Mouse (Mus musculus): Measurements from ENCODE around the gene Gm49387.
A peak's percentile ranks its signal among the peaks of the same experiment; 100 is the strongest.
"Not testable (repeated sequence)": the region's sequence is repeated elsewhere in the genome, so short reads cannot be mapped to it uniquely, and the experiment has no call there.

Gene Gm49387

GRCm38 (mm10) chr14:31641506-31642155, 953 bp upstream of the Gm49387 start:
- no peak for DNase-seq (ENCODE audit: low read depth, low spot score)

GRCm38 (mm10) chr14:31640890-31641505, 320 bp upstream of the Gm49387 start, which contains the start of the genes Btd and Hacl1:
Gene Btd (plus strand): TSS chr14:31641028.
Gene Hacl1 (minus strand): TSS chr14:31641286.
- peak; percentile 76 for DNase-seq (ENCODE audit: low read depth, low spot score)

GRCm38 (mm10) chr14:31630677-31631076, 10.0 kb downstream of the Gm49387 start:
- no peak for DNase-seq (ENCODE audit: low read depth, low spot score)

- no peak for DNase-seq (ENCODE audit: low read depth, low spot score)
Observed at GRCm38 (mm10) chr14:31622748-31623147, 17.9 kb downstream of the Gm49387 start.

- no peak for DNase-seq (ENCODE audit: low read depth, low spot score)
Observed at GRCm38 (mm10) chr14:31620591-31621223, 20.0 kb downstream of the Gm49387 start.

- no peak for DNase-seq (ENCODE audit: low read depth, low spot score)
Observed at GRCm38 (mm10) chr14:31617997-31618396, 22.7 kb downstream of the Gm49387 start.

GRCm38 (mm10) chr14:31617204-31617603, 23.5 kb downstream of the Gm49387 start:
- DNase-seq (ENCODE audit: low read depth, low spot score): no peak

GRCm38 (mm10) chr14:31613671-31614070, 27.0 kb downstream of the Gm49387 start:
- DNase-seq (ENCODE audit: low read depth, low spot score): no peak

GRCm38 (mm10) chr14:31611986-31612385, 28.7 kb downstream of the Gm49387 start:
- DNase-seq (ENCODE audit: low read depth, low spot score): no peak

GRCm38 (mm10) chr14:31605514-31605913, 35.2 kb downstream of the Gm49387 start:
- DNase-seq (ENCODE audit: low read depth, low spot score): peak; percentile 33

- DNase-seq (ENCODE audit: low read depth, low spot score): no peak
Observed at GRCm38 (mm10) chr14:31604916-31605315, 35.8 kb downstream of the Gm49387 start.

- not testable (repeated sequence) for DNase-seq (ENCODE audit: low read depth, low spot score)
Observed at GRCm38 (mm10) chr14:31602616-31602979, 38.1 kb downstream of the Gm49387 start.

GRCm38 (mm10) chr14:31601908-31602615, 38.6 kb downstream of the Gm49387 start:
- DNase-seq (ENCODE audit: low read depth, low spot score): no peak

GRCm38 (mm10) chr14:31597446-31597845, 43.2 kb downstream of the Gm49387 start:
- no peak for DNase-seq (ENCODE audit: low read depth, low spot score)

GRCm38 (mm10) chr14:31596408-31596807, 44.3 kb downstream of the Gm49387 start:
- no peak for DNase-seq (ENCODE audit: low read depth, low spot score)

GRCm38 (mm10) chr14:31594693-31595092, 46.0 kb downstream of the Gm49387 start:
- DNase-seq (ENCODE audit: low read depth, low spot score): no peak

- no peak for DNase-seq (ENCODE audit: low read depth, low spot score)
Observed at GRCm38 (mm10) chr14:31593036-31593435, 47.6 kb downstream of the Gm49387 start.

GRCm38 (mm10) chr14:31591243-31591642, 49.4 kb downstream of the Gm49387 start, which contains the start of gene Colq:
Gene Colq (minus strand): TSS chr14:31591343.
- DNase-seq (ENCODE audit: low read depth, low spot score): no peak

- DNase-seq (ENCODE audit: low read depth, low spot score): no peak
Observed at GRCm38 (mm10) chr14:31586451-31586850, 54.2 kb downstream of the Gm49387 start.

GRCm38 (mm10) chr14:31583082-31583481, 57.6 kb downstream of the Gm49387 start:
- DNase-seq (ENCODE audit: low read depth, low spot score): no peak

- no peak for DNase-seq (ENCODE audit: low read depth, low spot score)
Observed at GRCm38 (mm10) chr14:31577966-31578735, 62.5 kb downstream of the Gm49387 start.
